Comparison of ENCODE assay signal across 16 mouse cellular contexts in genomic region chr10:115569712-115570491, GRCm38 (mm10). TPM values are rescaled to one million over a fixed set of nuclear protein-coding genes. Genes with fewer than 3 reads are reported as not detected.
A peak's percentile ranks its signal among the peaks of the same experiment; 100 is the strongest.
DNase-seq lines count a peak whose midpoint lies in the region; ATAC-seq lines count a peak whose summit lies in the region.
"Had no signal": no experiment of that assay in that cellular context is flagged by ENCODE, and none has a peak within 500 bp of the region (broad histone marks: within the 10 kb centered on the region; RNA-seq: fewer than 3 reads in every experiment).

A930009A15Rik (plus strand) TSS chr10:115569986.

- 68% methylated on average over 15 of the region's 15 CpGs for WGBS in neural tube, embryonic 11.5 days
- WGBS in midbrain, embryonic 13.5 days = 42% methylated on average over 15 of the region's 15 CpGs

- H3K9ac ChIP-seq in neural tube, embryonic 11.5 days (ENCODE audit: low read length) = no peak within 1 kb of the TSS
- no peak within 1 kb of the TSS for H3K9ac ChIP-seq in midbrain, embryonic 13.5 days (replicated peaks)
- H3K9ac ChIP-seq: embryonic facial prominence, embryonic 13.5 days had no signal

- H3K4me1 ChIP-seq in neural tube, embryonic 11.5 days (ENCODE audit: control insufficient read depth, insufficient read depth, low read length) = peaks cover 3% of the 10 kb centered on the region
- peaks cover 24% of the 10 kb centered on the region for H3K4me1 ChIP-seq in midbrain, embryonic 13.5 days (replicated peaks)
- H3K4me1 ChIP-seq: embryonic facial prominence, embryonic 13.5 days had no signal

- H3K4me3 ChIP-seq in neural tube, embryonic 11.5 days (ENCODE audit: low read depth, low read length) = no peak within 1 kb of the TSS
- H3K4me3 ChIP-seq in midbrain, embryonic 13.5 days (replicated peaks) = no peak within 1 kb of the TSS
- H3K4me3 ChIP-seq: embryonic facial prominence, embryonic 13.5 days had no signal

- H3K9me3 ChIP-seq in neural tube, embryonic 11.5 days (ENCODE audit: control insufficient read depth, low read length) = no peaks in the 10 kb centered on the region
- 0 out of 2 replicates have a peak, but pooled peaks cover 3% of the 10 kb centered on the region for H3K9me3 ChIP-seq in midbrain, embryonic 13.5 days

- ATAC-seq in neural tube, embryonic 11.5 days (ENCODE audit: insufficient read depth, low FRiP score, low TSS enrichment) = peak; percentile 11; the same call in 1 of the 2 replicates
- ATAC-seq in midbrain, embryonic 13.5 days = peak; percentile 41; the same call in 1 of the 2 replicates
- ATAC-seq: intestine, postnatal 0 days had no signal

- intact Hi-C loops in heart, postnatal 36 days (cut with DNase I) = no loop called here

- H3K27me3 ChIP-seq in neural tube, embryonic 11.5 days (ENCODE audit: control insufficient read depth, insufficient read depth, low read length) = no peaks in the 10 kb centered on the region
- H3K27me3 ChIP-seq in midbrain, embryonic 13.5 days = no peaks in the 10 kb centered on the region; the same call in 1 of the 2 replicates
- H3K27me3 ChIP-seq: embryonic facial prominence, embryonic 13.5 days had no signal

- H3K27ac ChIP-seq in neural tube, embryonic 11.5 days (ENCODE audit: low read depth, low read length) = peak within 1 kb of the TSS; percentile 44
- peak within 1 kb of the TSS; percentile 53 for H3K27ac ChIP-seq in midbrain, embryonic 13.5 days
- H3K27ac ChIP-seq: embryonic facial prominence, embryonic 13.5 days; stomach, postnatal 0 days had no signal

- no peaks in the 10 kb centered on the region for H3K36me3 ChIP-seq in neural tube, embryonic 11.5 days (ENCODE audit: control insufficient read depth, insufficient read depth, low read length)
- H3K36me3 ChIP-seq in midbrain, embryonic 13.5 days = no peaks in the 10 kb centered on the region
- H3K36me3 ChIP-seq: embryonic facial prominence, embryonic 13.5 days had no signal

- peak; percentile 40 to 42 for DNase-seq in cerebellum, postnatal 10 days
- no peak for DNase-seq in cerebellum, adult 11-12 months
- DNase-seq in neural tube, embryonic 11.5 days (ENCODE audit: low spot score) = no peak
- no peak for DNase-seq in neural tube, embryonic 10.5 days (ENCODE audit: extremely low spot score, low spot score)
- DNase-seq in thymus, postnatal 25 days = no peak
- DNase-seq in heart, postnatal 36 days = no peak
- no peak for DNase-seq in embryo, embryonic 11 days
- DNase-seq: cerebellum, adult 2 months; heart, postnatal 10 days had no signal

- no peak within 1 kb of the TSS for H3K4me2 ChIP-seq in neural tube, embryonic 11.5 days (ENCODE audit: low read depth)
- H3K4me2 ChIP-seq in midbrain, embryonic 13.5 days (replicated peaks) = peak within 1 kb of the TSS; percentile 22
- H3K4me2 ChIP-seq: embryonic facial prominence, embryonic 13.5 days had no signal

RNA-seq across cellular contexts. Expression of gene A930009A15Rik, which starts in this region (rescaled TPM):
- 0.49 TPM in 1 of 2 replicates, not detected in the other for polyA plus RNA-seq in neural tube, embryonic 11.5 days (2014; fragmentation: Nextera tagmentation; extraction: Ambion mirVana)
- 0.61 and 0.69 TPM in 2 replicates for polyA plus RNA-seq in midbrain, embryonic 13.5 days (2015; fragmentation: Nextera tagmentation; extraction: Ambion mirVana)
- total RNA-seq in heart, postnatal 36 days (2021) = not detected
- total RNA-seq: granulocyte monocyte progenitor cell, adult 5-6 weeks; heart, postnatal 10 days; liver, adult 2 months had no signal
- polyA plus RNA-seq: embryonic facial prominence, embryonic 13.5 days; intestine, postnatal 0 days; liver, adult 2 months; lung, embryonic 16.5 days; stomach, postnatal 0 days had no signal

Comparison
In these comparisons a context has a peak if more than half of its experiments do, and no peak if none do; other contexts are left out.
1. DNase-seq: peak in cerebellum, postnatal 10 days (2 of 2); none in cerebellum, adult 11-12 months (single experiment), neural tube, embryonic 11.5 days (single experiment), neural tube, embryonic 10.5 days (single experiment), thymus, postnatal 25 days (single experiment), heart, postnatal 36 days (0 of 2) and embryo, embryonic 11 days (single experiment).
2. Peak in ATAC-seq and H3K27ac ChIP-seq in neural tube, embryonic 11.5 days; RNA of the gene not detected or under 1 TPM.
3. Peak in ATAC-seq, H3K27ac ChIP-seq and H3K4me2 ChIP-seq in midbrain, embryonic 13.5 days; RNA of the gene not detected or under 1 TPM.